Mouse (Mus musculus): ENCODE measurements at regions not wholly inside any gene's neighbourhood (a gene's known extent, or its start where the extent isn't known, plus 50 kb on each side); places are given as distances from the start of the nearest gene placed in this dataset.

GRCm38 (mm10) chr1:121842381-121843075 lies 274.7 kb upstream of the Ddx18 start:
- no peak for DNase-seq (ENCODE audit: low read depth, low spot score)

- no peak for DNase-seq (ENCODE audit: low read depth, low spot score)
Measured at GRCm38 (mm10) chr1:121833559-121833958, 265.8 kb upstream of the Ddx18 start.

- DNase-seq (ENCODE audit: low read depth, low spot score): no peak
Measured at GRCm38 (mm10) chr1:121830242-121830641, 262.5 kb upstream of the Ddx18 start.

GRCm38 (mm10) chr1:121822950-121823349 lies 255.2 kb upstream of the Ddx18 start:
- DNase-seq (ENCODE audit: low read depth, low spot score): no peak

GRCm38 (mm10) chr1:121803338-121803737 lies 235.5 kb upstream of the Ddx18 start:
- peak; percentile 1 for DNase-seq (ENCODE audit: low read depth, low spot score)

- DNase-seq (ENCODE audit: low read depth, low spot score): no peak
Measured at GRCm38 (mm10) chr1:121802476-121802875, 234.7 kb upstream of the Ddx18 start.

- no peak for DNase-seq (ENCODE audit: low read depth, low spot score)
Measured at GRCm38 (mm10) chr1:121798502-121798901, 230.7 kb upstream of the Ddx18 start.

GRCm38 (mm10) chr1:121795024-121795786 lies 227.4 kb upstream of the Ddx18 start:
- DNase-seq (ENCODE audit: low read depth, low spot score): no peak

GRCm38 (mm10) chr1:121785631-121786030 lies 217.8 kb upstream of the Ddx18 start:
- no peak for DNase-seq (ENCODE audit: low read depth, low spot score)

- no peak for DNase-seq (ENCODE audit: low read depth, low spot score)
Measured at GRCm38 (mm10) chr1:121773988-121774387, 206.2 kb upstream of the Ddx18 start.

GRCm38 (mm10) chr1:121771444-121771843 lies 203.7 kb upstream of the Ddx18 start:
- DNase-seq (ENCODE audit: low read depth, low spot score): no peak

GRCm38 (mm10) chr1:121770936-121771335 lies 203.1 kb upstream of the Ddx18 start:
- DNase-seq (ENCODE audit: low read depth, low spot score): no peak

- no peak for DNase-seq (ENCODE audit: low read depth, low spot score)
Measured at GRCm38 (mm10) chr1:121760086-121760485, 192.3 kb upstream of the Ddx18 start.

- no peak for DNase-seq (ENCODE audit: low read depth, low spot score)
Measured at GRCm38 (mm10) chr1:121745181-121745580, 177.4 kb upstream of the Ddx18 start.

- DNase-seq (ENCODE audit: low read depth, low spot score): no peak
Measured at GRCm38 (mm10) chr1:121735113-121735719, 167.4 kb upstream of the Ddx18 start.

- DNase-seq (ENCODE audit: low read depth, low spot score): no peak
Measured at GRCm38 (mm10) chr1:121734456-121735112, 166.8 kb upstream of the Ddx18 start.

- no peak for DNase-seq (ENCODE audit: low read depth, low spot score)
Measured at GRCm38 (mm10) chr1:121709317-121709860, 141.6 kb upstream of the Ddx18 start.

- no peak for DNase-seq (ENCODE audit: low read depth, low spot score)
Measured at GRCm38 (mm10) chr1:121708301-121708700, 140.5 kb upstream of the Ddx18 start.

GRCm38 (mm10) chr1:121701826-121702225 lies 134.0 kb upstream of the Ddx18 start:
- DNase-seq (ENCODE audit: low read depth, low spot score): no peak

- DNase-seq (ENCODE audit: low read depth, low spot score): no peak
Measured at GRCm38 (mm10) chr1:121653901-121654300, 86.1 kb upstream of the Ddx18 start.

- no peak for DNase-seq (ENCODE audit: low read depth, low spot score)
Measured at GRCm38 (mm10) chr1:121650071-121650470, 82.3 kb upstream of the Ddx18 start.

- no peak for DNase-seq (ENCODE audit: low read depth, low spot score)
Measured at GRCm38 (mm10) chr1:121631466-121631865, 63.7 kb upstream of the Ddx18 start.
